In genomic region chr19:36348801-36349486, GRCm38 (mm10) we compare ENCODE assay signal across 7 mouse cellular contexts. TPM values are rescaled to one million over a fixed set of nuclear protein-coding genes. Genes with fewer than 3 reads are reported as not detected.
DNase-seq lines count a peak whose midpoint lies in the region; ATAC-seq lines count a peak whose summit lies in the region.

No protein-coding gene starts in this region.

- WGBS in embryonic facial prominence, embryonic 12.5 days, result under 1% methylated on average over 73 of the region's 85 CpGs
- under 1% methylated on average over 74 of the region's 85 CpGs for WGBS in limb, embryonic 12.5 days
- WGBS in midbrain, embryonic 13.5 days, result under 1% methylated on average over 80 of the region's 85 CpGs

- peak; percentile 61 for ATAC-seq in embryonic facial prominence, embryonic 12.5 days (ENCODE audit: insufficient number of reproducible peaks, insufficient read depth, low FRiP score, low TSS enrichment)
- ATAC-seq in limb, embryonic 12.5 days (ENCODE audit: insufficient number of reproducible peaks, insufficient read depth, low FRiP score, low TSS enrichment, low read depth), result peak; percentile 65
- peak; percentile 80 for ATAC-seq in midbrain, embryonic 13.5 days

- DNase-seq in adrenal gland, postnatal 36 days, result peak; percentile 87 to 88
- peak; percentile 32 for DNase-seq in heart, adult 8-10 months (ENCODE audit: low spot score)
- peak; percentile 57 to 71 for DNase-seq in kidney, adult 8-10 months
- DNase-seq in spleen, adult 12 weeks (ENCODE audit: low spot score), result peak; percentile 15

- no peak overlapping the region for H3K27ac ChIP-seq in embryonic facial prominence, embryonic 12.5 days
- no peak overlapping the region for H3K27ac ChIP-seq in limb, embryonic 12.5 days
- H3K27ac ChIP-seq in midbrain, embryonic 13.5 days, result peak overlapping the region; percentile 14; the same call in 1 of the 2 replicates

- no peaks in the 10 kb centered on the region for H3K4me1 ChIP-seq in embryonic facial prominence, embryonic 12.5 days
- peaks cover 6% of the 10 kb centered on the region; the same call in 1 of the 2 replicates for H3K4me1 ChIP-seq in limb, embryonic 12.5 days (replicated peaks)
- H3K4me1 ChIP-seq in midbrain, embryonic 13.5 days (replicated peaks), result peaks cover 12% of the 10 kb centered on the region

- H3K9me3 ChIP-seq in embryonic facial prominence, embryonic 12.5 days, result no peaks in the 10 kb centered on the region
- no peaks in the 10 kb centered on the region for H3K9me3 ChIP-seq in limb, embryonic 12.5 days
- no peaks in the 10 kb centered on the region for H3K9me3 ChIP-seq in midbrain, embryonic 13.5 days

- peak overlapping the region; percentile 99 for H3K4me2 ChIP-seq in embryonic facial prominence, embryonic 12.5 days (replicated peaks)
- H3K4me2 ChIP-seq in limb, embryonic 12.5 days, result peak overlapping the region; percentile 96
- peak overlapping the region; percentile 99 for H3K4me2 ChIP-seq in midbrain, embryonic 13.5 days (replicated peaks)

- H3K27me3 ChIP-seq in embryonic facial prominence, embryonic 12.5 days, result peaks cover 44% of the 10 kb centered on the region
- peaks cover 69% of the 10 kb centered on the region for H3K27me3 ChIP-seq in limb, embryonic 12.5 days
- peaks cover 62% of the 10 kb centered on the region for H3K27me3 ChIP-seq in midbrain, embryonic 13.5 days

- no peaks in the 10 kb centered on the region for H3K36me3 ChIP-seq in embryonic facial prominence, embryonic 12.5 days
- H3K36me3 ChIP-seq in limb, embryonic 12.5 days, result no peaks in the 10 kb centered on the region
- H3K36me3 ChIP-seq in midbrain, embryonic 13.5 days, result no peaks in the 10 kb centered on the region

- H3K4me3 ChIP-seq in embryonic facial prominence, embryonic 12.5 days, result peak overlapping the region; percentile 76
- H3K4me3 ChIP-seq in limb, embryonic 12.5 days (replicated peaks), result peak overlapping the region; percentile 79
- H3K4me3 ChIP-seq in midbrain, embryonic 13.5 days (replicated peaks), result peak overlapping the region; percentile 83

- peak overlapping the region; percentile 49 for H3K9ac ChIP-seq in embryonic facial prominence, embryonic 12.5 days
- H3K9ac ChIP-seq in limb, embryonic 12.5 days (replicated peaks), result peak overlapping the region; percentile 59
- H3K9ac ChIP-seq in midbrain, embryonic 13.5 days (replicated peaks), result peak overlapping the region; percentile 69

RNA-seq across cellular contexts. Expression of gene Pcgf5, which starts 0.8 kb away (rescaled TPM):
- total RNA-seq in adrenal gland, postnatal 36 days (2021), result 10 to 100 TPM; 26.4 to 32.3 TPM
- 7.0 and 9.3 TPM in 2 replicates for polyA plus RNA-seq in embryonic facial prominence, embryonic 12.5 days (2016; fragmentation: Nextera tagmentation; extraction: Ambion mirVana)
- 10 to 100 TPM; 65.8 to 88.1 (median 78.6) TPM for total RNA-seq in heart, adult 8-10 months (2022)
- polyA plus RNA-seq in limb, embryonic 12.5 days (2016; fragmentation: Nextera tagmentation; extraction: Ambion mirVana), result 5.6 and 5.9 TPM in 2 replicates
- polyA plus RNA-seq in midbrain, embryonic 13.5 days (2015; fragmentation: Nextera tagmentation; extraction: Ambion mirVana), result 8.7 and 9.7 TPM in 2 replicates

Comparison
In these comparisons a context has a peak if more than half of its experiments do, and no peak if none do; other contexts are left out.
1. DNase-seq: peak in every context shown above with its lines; median percentile 88 in adrenal gland, postnatal 36 days; 64 in kidney, adult 8-10 months; 32 in heart, adult 8-10 months; 15 in spleen, adult 12 weeks.